Mouse (Mus musculus): ENCODE results near the gene Rab1b. TPM values are rescaled to one million over a fixed set of nuclear protein-coding genes. Genes with fewer than 3 reads are reported as not detected.
A peak's percentile ranks its signal among the peaks of the same experiment; 100 is the strongest.

Rab1b gene
- total and polyA plus RNA-seq, 2 experiments from 2014 or later, result 231 to 249 TPM

GRCm38 (mm10) chr19:5131237-5131636 is 24.4 kb upstream of the Rab1b start:
- H3K36me3 ChIP-seq (ENCODE audit: insufficient read depth), result peaks cover 29% of the 10 kb centered on the region
- no peaks in the 10 kb centered on the region for H3K9me3 ChIP-seq (ENCODE audit: low read length)
- no peak overlapping the region for H3K4me2 ChIP-seq (ENCODE audit: low read depth)
- no peak overlapping the region for H3K9ac ChIP-seq
- 72% methylated on average over 4 of the region's 4 CpGs for WGBS
- no peak overlapping the region for H3K27ac ChIP-seq (ENCODE audit: low read depth, low read length)
- no peak for TF ChIP-seq CTCF (IDR thresholded peaks at IDR 0.05; ENCODE audit: low read depth)
- no peaks in the 10 kb centered on the region for H3K4me1 ChIP-seq (ENCODE audit: insufficient read depth)
- H3K4me3 ChIP-seq (ENCODE audit: low read depth, low read length), result no peak overlapping the region
- no peak for DNase-seq
- H3K27me3 ChIP-seq (ENCODE audit: insufficient read depth, low read length), result no peaks in the 10 kb centered on the region
- no peak for ATAC-seq

GRCm38 (mm10) chr19:5129770-5130169 is 22.9 kb upstream of the Rab1b start:
- DNase-seq, result no peak
- Histone ChIP-seq H3K9ac (no peak overlapping the region), H3K9me3 (ENCODE audit: low read length) (no peaks in the 10 kb centered on the region), H3K4me3 (ENCODE audit: low read depth, low read length) (no peak overlapping the region), H3K4me2 (ENCODE audit: low read depth) (no peak overlapping the region), H3K27ac (ENCODE audit: low read depth, low read length) (no peak overlapping the region), H3K27me3 (ENCODE audit: insufficient read depth, low read length) (no peaks in the 10 kb centered on the region), H3K4me1 (ENCODE audit: insufficient read depth) (no peaks in the 10 kb centered on the region), H3K36me3 (ENCODE audit: insufficient read depth) (peaks cover 19% of the 10 kb centered on the region)
- TF ChIP-seq CTCF (IDR thresholded peaks at IDR 0.05; ENCODE audit: low read depth), result peak; percentile 60
- 40% methylated on average over 1 of the region's 1 CpGs for WGBS
- ATAC-seq, result no peak

GRCm38 (mm10) chr19:5124055-5124614 is 17.3 kb upstream of the Rab1b start:
- no peak for TF ChIP-seq CTCF (IDR thresholded peaks at IDR 0.05; ENCODE audit: low read depth)
- H3K36me3 ChIP-seq (ENCODE audit: insufficient read depth), result no peaks in the 10 kb centered on the region
- H3K27ac ChIP-seq (ENCODE audit: low read depth, low read length), result no peak overlapping the region
- peak; percentile 32; the same call in 1 of the 2 replicates for ATAC-seq
- WGBS, result 69% methylated on average over 7 of the region's 7 CpGs
- H3K4me1 ChIP-seq (ENCODE audit: insufficient read depth), result no peaks in the 10 kb centered on the region
- DNase-seq, result no peak
- H3K27me3 ChIP-seq (ENCODE audit: insufficient read depth, low read length), result no peaks in the 10 kb centered on the region
- no peak overlapping the region for H3K4me2 ChIP-seq (ENCODE audit: low read depth)
- no peak overlapping the region for H3K4me3 ChIP-seq (ENCODE audit: low read depth, low read length)
- no peak overlapping the region for H3K9ac ChIP-seq
- H3K9me3 ChIP-seq (ENCODE audit: low read length), result no peaks in the 10 kb centered on the region

GRCm38 (mm10) chr19:5123241-5123640 is 16.4 kb upstream of the Rab1b start:
- DNase-seq (no peak), ATAC-seq (no peak)
- H3K27me3 ChIP-seq (ENCODE audit: insufficient read depth, low read length), result no peaks in the 10 kb centered on the region
- no peak overlapping the region for H3K9ac ChIP-seq
- H3K27ac ChIP-seq (ENCODE audit: low read depth, low read length), result no peak overlapping the region
- TF ChIP-seq CTCF (IDR thresholded peaks at IDR 0.05; ENCODE audit: low read depth), result no peak
- 82% methylated on average over 3 of the region's 3 CpGs for whole genome bisulfite sequencing
- H3K4me1 ChIP-seq (ENCODE audit: insufficient read depth), result no peaks in the 10 kb centered on the region; the same call in 1 of the 2 replicates
- H3K4me2 ChIP-seq (ENCODE audit: low read depth), result no peak overlapping the region
- no peak overlapping the region for H3K4me3 ChIP-seq (ENCODE audit: low read depth, low read length)
- H3K9me3 ChIP-seq (ENCODE audit: low read length), result no peaks in the 10 kb centered on the region
- no peaks in the 10 kb centered on the region for H3K36me3 ChIP-seq (ENCODE audit: insufficient read depth)

GRCm38 (mm10) chr19:5122492-5122891 is 15.6 kb upstream of the Rab1b start:
- TF ChIP-seq CTCF (IDR thresholded peaks at IDR 0.05; ENCODE audit: low read depth), result no peak
- DNase-seq, result no peak

GRCm38 (mm10) chr19:5118384-5118698 is 11.5 kb upstream of the Rab1b start, which contains the start of gene Klc2:
TSS of gene Klc2 (minus strand) at chr19:5118560.
- Histone ChIP-seq H3K9ac (peak within 1 kb of the TSS; percentile 88), H3K27me3 (ENCODE audit: insufficient read depth, low read length) (no peaks in the 10 kb centered on the region), H3K36me3 (ENCODE audit: insufficient read depth) (peaks cover 8% of the 10 kb centered on the region; the same call in 1 of the 2 replicates), H3K9me3 (ENCODE audit: low read length) (no peaks in the 10 kb centered on the region), H3K4me3 (ENCODE audit: low read depth, low read length) (peak within 1 kb of the TSS; percentile 95), H3K27ac (ENCODE audit: low read depth, low read length) (peak within 1 kb of the TSS; percentile 93), H3K4me1 (ENCODE audit: insufficient read depth) (peaks cover 7% of the 10 kb centered on the region), H3K4me2 (ENCODE audit: low read depth) (peak within 1 kb of the TSS; percentile 86)
- 2% methylated on average over 18 of the region's 18 CpGs for WGBS
- no peak for ATAC-seq
- DNase-seq, result no peak
- no peak for TF ChIP-seq CTCF (IDR thresholded peaks at IDR 0.05; ENCODE audit: low read depth)

More at GRCm38 (mm10) chr19:5122492-5122891, 15.6 kb upstream of the Rab1b start:
- 65% methylated on average over 10 of the region's 10 CpGs for WGBS
- no peak overlapping the region for H3K9ac ChIP-seq
- no peaks in the 10 kb centered on the region for H3K9me3 ChIP-seq (ENCODE audit: low read length)
- no peak overlapping the region for H3K4me3 ChIP-seq (ENCODE audit: low read depth, low read length)
- H3K27ac ChIP-seq (ENCODE audit: low read depth, low read length), result no peak overlapping the region
- no peak overlapping the region for H3K4me2 ChIP-seq (ENCODE audit: low read depth)
- H3K4me1 ChIP-seq (ENCODE audit: insufficient read depth), result no peaks in the 10 kb centered on the region; the same call in 1 of the 2 replicates
- no peak for ATAC-seq
- H3K27me3 ChIP-seq (ENCODE audit: insufficient read depth, low read length), result no peaks in the 10 kb centered on the region
- H3K36me3 ChIP-seq (ENCODE audit: insufficient read depth), result no peaks in the 10 kb centered on the region

- DNase-seq (peak; percentile 92), ATAC-seq (peak; percentile 91)
- peaks cover 10% of the 10 kb centered on the region for H3K36me3 ChIP-seq (ENCODE audit: insufficient read depth)
- no peaks in the 10 kb centered on the region for H3K9me3 ChIP-seq (ENCODE audit: low read length)
- peak; percentile 93 for TF ChIP-seq CTCF (IDR thresholded peaks at IDR 0.05; ENCODE audit: low read depth)
- WGBS, result 1% methylated on average over 82 of the region's 83 CpGs
- H3K4me1 ChIP-seq (ENCODE audit: insufficient read depth), result peaks cover 7% of the 10 kb centered on the region
- H3K9ac ChIP-seq, result peak overlapping the region; percentile 88
- H3K27ac ChIP-seq (ENCODE audit: low read depth, low read length), result peak overlapping the region; percentile 93
- H3K27me3 ChIP-seq (ENCODE audit: insufficient read depth, low read length), result no peaks in the 10 kb centered on the region
- peak overlapping the region; percentile 86 for H3K4me2 ChIP-seq (ENCODE audit: low read depth)
- H3K4me3 ChIP-seq (ENCODE audit: low read depth, low read length), result peak overlapping the region; percentile 95
Measured at GRCm38 (mm10) chr19:5117494-5118383, 10.9 kb upstream of the Rab1b start.

All from forebrain, postnatal 0 days (tissue).